Mouse (Mus musculus) ovary, adult 10 weeks (tissue): ENCODE results near the gene B3gntl1. TPM values are rescaled to one million over a fixed set of nuclear protein-coding genes. Genes with fewer than 3 reads are reported as not detected.

Source experiments
- polyA plus RNA-seq: library from polyadenylated mRNA; stranded (reverse); fragments of 350-450 nt; fragmentation: Illumina TruSeq; extraction: RNeasy Lipid Tissue Mini Kit (QIAGEN cat#74804); gene quantifications from one replicate; pipeline ENCODE4 v1.2.3, GENCODE M21; 2014

B3gntl1 gene
- 4.2 TPM for polyA plus RNA-seq

GRCm38 (mm10) chr11:121672990-121673572 is at the start of gene B3gntl1:
TSS of gene B3gntl1 (minus strand) at chr11:121673153.

GRCm38 (mm10) chr11:121701244-121701643 is 28.3 kb upstream of the B3gntl1 start, which contains the start of gene Metrnl:
TSS of gene Metrnl (plus strand) at chr11:121701544.

Other genes with a start within 250 kb of the B3gntl1 start
- 0.63 TPM for gene Fn3k, start 238.2 kb downstream of the B3gntl1 start, polyA plus RNA-seq
- gene Tbcd, start 221.2 kb downstream of the B3gntl1 start, polyA plus RNA-seq, result 30.1 TPM
- 2.9 TPM for gene Zfp750, start 153.8 kb downstream of the B3gntl1 start, polyA plus RNA-seq
- 7.8 TPM for gene Metrnl, start 28.4 kb upstream of the B3gntl1 start, polyA plus RNA-seq
- gene Ptchd3, start 157.1 kb upstream of the B3gntl1 start, polyA plus RNA-seq, result 0.46 TPM